Mouse (Mus musculus) adrenal gland, adult 2 months (tissue): Measurements from ENCODE around the gene Pycr2. TPM values are rescaled to one million over a fixed set of nuclear protein-coding genes. Genes with fewer than 3 reads are reported as not detected.
A peak's percentile ranks its signal among the peaks of the same experiment; 100 is the strongest.
"Not testable (repeated sequence)": the region's sequence is repeated elsewhere in the genome, so short reads cannot be mapped to it uniquely, and the experiment has no call there.

Source experiments
- DNase-seq: peaks from one replicate; pipeline ENCODE4 v3.0.0; 2021
- polyA plus RNA-seq: library from polyadenylated mRNA; depleted of rRNA; stranded (reverse); fragments of >200 nt; gene quantifications from 2 replicates; pipeline ENCODE4 v1.2.3, GENCODE M21; 2012
- total RNA-seq, 2 experiments: library from RNA; stranded (reverse); gene quantifications; 2 replicates each; pipeline ENCODE4 v1.2.3; 2021

Pycr2 gene
- total and polyA plus RNA-seq, 3 experiments = 24.1 to 80.7 (median 46.1) TPM

DNA sequence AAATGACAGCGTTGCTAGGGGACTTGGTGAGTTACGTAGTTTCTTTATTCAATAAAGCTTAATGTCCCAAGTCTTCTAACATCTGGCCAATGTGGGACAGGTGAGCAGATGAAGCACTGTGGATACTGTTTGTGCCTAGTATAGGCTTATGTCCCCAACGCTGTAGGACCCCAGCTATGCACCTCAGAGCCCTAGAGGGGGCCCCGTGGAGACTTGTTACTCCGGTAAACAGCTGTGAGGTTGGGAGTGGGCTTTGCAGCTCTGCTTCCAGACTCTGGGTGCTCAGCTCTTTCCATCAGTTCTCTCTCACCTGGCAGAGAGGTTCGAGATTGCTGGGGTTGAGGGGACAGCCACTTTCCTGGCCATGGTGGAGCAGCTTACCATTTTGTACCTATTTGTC is 1.2 kb downstream of the Pycr2 start:
- no peak for DNase-seq

DNA sequence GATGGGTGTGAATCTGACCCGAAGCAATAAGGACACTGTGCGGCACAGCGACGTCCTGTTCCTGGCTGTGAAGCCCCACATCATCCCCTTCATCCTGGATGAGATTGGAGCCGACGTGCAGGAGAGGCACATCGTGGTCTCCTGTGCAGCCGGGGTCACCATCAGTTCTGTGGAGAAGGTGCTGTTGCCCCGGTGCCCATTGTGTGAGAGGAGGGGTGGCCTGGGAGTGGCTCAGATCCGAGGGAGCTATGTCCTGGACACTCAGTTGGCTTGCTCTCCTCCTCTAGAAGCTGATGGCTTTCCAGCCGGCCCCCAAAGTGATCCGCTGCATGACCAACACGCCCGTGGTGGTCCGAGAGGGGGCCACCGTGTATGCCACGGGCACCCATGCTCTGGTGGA is 1.8 kb downstream of the Pycr2 start:
- no peak for DNase-seq

DNA sequence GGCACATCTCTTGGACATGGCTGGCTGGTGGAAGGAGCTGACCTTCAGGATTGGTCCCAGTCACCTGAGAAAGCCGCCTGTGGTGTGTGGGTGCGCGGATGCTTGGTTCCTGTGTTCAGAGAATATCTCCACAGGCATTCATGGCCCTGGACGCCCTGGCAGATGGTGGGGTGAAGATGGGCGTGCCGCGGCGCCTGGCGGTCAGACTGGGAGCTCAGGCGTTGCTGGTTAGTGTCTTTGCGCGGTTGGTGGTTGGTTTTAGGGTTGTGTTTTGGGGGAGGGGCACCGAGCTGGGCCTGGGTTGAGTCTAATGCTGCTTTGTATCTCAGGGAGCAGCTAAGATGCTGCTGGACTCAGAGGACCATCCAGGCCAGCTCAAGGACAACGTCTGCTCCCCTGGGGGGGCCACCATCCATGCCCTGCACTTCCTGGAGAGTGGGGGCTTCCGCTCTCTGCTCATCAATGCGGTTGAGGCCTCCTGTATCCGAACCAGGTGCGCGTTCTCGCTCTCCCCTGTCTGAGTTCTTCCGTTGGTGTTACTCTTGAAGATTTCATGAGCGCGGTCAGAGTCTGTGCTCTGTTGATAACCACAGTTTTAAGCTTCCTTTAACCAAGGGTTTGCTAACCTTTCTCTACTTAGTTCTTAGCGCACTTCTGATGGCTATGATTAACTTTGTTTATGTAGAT is 2.5 kb downstream of the Pycr2 start:
- no peak for DNase-seq

DNA sequence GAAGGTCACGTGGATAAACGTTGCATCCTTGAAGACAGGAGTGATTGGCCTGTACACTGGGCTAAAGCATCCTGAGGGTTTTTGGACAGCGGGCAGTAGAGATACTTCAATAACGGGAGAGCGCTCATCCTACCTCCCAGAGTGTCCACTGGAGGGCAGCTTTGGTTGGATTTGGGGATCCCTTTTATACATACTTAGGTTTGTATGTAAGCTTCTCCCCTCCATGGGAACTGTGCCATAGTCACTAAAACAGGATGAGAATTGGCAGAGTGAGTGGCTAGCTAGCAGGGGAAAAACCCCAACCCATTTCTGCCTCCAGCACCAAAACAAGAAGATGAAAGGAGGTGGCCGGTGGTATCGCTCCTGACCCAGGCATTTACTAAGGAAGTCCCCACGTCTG is 7.0 kb downstream of the Pycr2 start:
- DNase-seq = no peak

DNA sequence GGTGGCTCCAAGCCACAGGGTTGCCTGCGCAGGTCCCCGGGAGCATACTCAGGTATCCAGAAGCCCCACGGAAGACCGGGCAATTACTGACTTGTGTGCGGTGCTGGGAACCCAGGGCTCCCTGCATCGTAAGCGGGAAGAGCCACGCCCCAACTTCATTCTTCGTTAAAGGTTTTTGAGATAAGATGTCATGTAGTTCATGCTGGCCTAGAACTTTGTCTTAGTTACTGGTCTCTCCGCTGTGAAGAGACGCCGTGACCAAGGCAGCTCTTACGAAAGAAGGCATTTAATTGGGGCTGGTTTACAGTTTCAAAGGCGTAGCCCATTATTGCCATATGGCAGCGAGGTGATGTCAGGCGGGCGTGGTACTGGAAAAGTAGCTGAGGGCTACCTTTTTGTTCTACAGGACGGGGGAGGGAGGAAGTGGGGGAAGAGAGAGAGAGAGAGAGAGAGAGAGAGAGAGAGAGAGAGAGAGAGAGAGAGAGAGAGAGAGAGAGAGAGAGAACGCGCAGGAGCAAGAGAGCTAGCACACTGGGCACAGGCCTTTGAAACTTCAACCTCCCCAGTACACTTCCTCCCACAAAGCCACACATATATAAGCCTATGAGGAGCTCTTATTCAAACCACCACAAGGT is 7.7 kb downstream of the Pycr2 start:
- no peak for DNase-seq

DNA sequence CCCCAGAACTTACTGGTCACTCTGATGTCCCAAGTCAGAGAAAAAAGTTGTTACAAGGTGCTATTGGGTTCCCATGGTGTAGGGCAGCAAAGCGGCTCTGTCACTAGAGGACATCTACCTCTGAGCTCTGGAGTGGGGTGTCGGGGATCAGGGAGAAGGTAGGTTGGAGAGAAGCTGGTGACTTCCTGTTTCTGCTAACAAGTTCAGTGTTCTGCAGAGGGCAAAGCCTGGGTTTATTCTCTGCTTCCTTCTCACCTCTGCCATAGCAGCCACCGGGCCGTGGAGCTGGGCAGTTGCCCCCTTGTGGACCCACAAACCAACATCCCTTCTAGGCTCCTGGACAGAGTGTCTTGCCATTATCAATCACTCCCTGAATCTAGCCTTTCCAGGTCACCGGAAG is 8.7 kb downstream of the Pycr2 start:
- DNase-seq = no peak

DNA sequence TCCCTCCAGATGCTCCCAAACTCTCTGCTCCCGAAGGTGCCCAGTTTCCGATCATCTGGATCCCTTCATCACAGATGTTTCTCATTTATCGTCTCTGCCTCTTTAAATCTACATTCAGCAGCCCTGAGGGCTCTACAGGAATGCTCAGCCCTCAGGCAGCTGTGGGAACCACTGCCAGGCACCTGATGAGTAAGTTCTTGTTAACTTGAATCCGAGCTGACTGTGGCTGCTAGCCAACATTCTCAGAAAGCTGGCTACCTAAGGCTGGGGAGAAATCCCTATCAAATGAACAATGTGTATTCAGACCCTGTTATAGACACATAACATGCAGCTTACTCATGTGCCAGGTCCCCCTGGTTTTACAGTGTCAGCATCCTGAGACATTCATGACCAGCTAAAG is 9.7 kb downstream of the Pycr2 start:
- DNase-seq = no peak

DNA sequence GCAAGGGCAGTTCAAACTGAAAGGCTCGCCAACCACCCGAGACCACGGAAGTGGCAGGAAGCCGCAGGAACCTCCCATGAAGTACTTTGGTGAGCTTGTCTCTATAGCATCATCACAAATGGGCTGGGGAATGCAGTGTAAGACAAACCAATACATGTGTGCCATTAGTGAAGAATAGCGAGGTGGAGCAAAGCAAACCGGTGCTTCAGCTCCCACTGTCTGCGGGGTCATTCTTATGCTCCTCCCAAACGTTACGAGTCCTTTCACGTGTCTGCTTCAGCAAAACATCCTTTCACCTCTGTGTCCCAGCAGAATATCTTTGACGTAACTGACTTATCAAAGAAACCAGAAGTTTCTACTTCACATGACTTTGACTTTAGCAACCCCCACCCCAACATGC is 12.3 kb downstream of the Pycr2 start:
- DNase-seq = no peak

DNA sequence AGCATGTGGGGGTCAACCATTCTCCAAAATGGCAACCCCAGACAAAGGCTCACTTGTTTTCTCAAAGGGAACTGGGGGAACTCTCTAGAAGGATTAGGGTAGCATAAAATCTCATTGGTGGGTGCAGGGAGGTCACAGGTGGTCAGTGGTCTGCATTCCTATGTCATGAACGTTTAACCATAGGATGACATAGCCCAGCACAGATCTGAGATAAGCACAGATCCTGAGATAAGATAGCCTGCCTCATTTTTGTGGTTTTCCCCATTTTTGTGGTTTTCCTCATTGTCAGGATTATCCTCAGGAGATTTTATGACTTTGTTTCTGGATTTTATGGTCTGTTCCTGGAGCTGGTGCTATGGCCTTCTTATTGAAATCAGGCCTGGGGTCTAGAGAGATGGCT is 13.0 kb downstream of the Pycr2 start:
- DNase-seq = no peak

DNA sequence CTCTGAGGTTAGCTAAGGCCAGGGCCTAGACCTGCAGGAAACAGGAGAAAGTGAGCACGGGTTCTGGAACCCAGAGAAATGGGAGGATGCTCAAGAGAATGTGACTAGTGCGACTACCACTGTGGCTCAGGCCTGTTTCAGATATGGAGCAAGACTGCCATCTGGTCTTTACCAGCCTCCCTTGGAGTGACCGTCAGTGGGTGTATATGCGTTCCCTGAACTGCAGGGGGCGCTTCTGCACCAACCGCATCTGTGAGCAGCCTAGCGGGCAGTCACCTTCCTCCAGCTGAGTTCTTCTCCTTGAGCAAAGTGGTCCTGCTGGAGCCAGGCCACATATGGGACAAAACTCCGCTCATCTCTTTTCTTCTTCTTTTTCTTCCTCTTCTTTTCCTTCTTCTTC is 15.6 kb downstream of the Pycr2 start:
- DNase-seq = peak; percentile 50

DNA sequence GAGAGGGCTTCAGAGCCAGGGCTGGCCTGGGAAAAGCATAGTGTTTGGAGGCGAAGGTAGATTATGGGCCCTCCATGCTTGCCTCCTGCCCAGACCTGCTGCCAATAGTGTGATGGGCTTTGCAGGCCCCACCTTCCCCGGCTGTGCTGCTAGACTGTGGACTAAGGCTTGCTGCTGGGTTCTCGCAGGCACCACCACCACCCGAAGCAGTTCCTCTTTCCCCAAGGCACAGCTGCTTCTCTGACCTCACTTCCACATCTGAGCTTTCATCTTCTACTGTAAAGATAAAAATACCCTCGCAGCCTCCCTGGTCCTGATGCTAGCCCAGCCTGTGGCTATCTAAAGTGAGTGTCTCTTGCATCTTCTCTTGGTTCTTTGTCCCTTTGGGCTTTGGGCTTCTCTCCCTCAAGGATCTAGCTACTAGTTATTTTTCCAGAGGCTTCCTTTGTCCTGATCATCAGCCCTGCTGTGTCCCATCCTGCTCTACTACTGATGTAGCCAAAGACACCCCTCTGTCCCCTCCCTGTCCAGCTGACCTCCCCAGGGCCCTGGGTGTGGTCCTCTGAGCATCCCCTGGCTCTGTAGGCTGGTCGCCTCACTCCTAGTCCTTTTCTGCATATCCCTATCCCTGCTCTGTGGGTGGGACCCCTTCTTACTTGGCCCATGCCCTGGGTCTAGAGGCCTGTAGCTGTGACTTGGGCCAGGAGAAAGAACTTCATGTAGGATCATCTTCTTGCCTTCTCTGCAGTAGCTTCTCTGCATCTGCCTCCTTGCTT is 18.4 kb downstream of the Pycr2 start:
- no peak for DNase-seq

DNA sequence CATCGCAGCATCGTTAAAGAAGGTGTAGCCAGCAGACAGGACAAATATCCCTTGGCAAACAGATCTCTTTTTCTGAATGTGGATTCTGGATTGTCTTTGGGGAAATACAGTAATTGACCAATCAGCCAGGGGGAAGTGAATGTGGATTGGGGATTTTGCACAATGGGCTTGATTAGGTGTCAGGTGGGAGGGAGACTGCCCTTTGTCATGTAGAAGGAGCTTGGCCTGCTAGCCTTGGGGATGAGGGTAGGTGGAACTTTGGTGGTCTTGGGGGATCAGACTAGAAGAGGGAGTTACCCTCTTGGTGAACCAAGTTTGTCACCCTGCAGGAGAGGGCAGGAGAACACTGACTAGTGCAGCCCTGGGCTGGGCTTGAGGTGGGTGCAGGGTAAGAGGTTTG is 20.6 kb downstream of the Pycr2 start:
- DNase-seq = no peak

DNA sequence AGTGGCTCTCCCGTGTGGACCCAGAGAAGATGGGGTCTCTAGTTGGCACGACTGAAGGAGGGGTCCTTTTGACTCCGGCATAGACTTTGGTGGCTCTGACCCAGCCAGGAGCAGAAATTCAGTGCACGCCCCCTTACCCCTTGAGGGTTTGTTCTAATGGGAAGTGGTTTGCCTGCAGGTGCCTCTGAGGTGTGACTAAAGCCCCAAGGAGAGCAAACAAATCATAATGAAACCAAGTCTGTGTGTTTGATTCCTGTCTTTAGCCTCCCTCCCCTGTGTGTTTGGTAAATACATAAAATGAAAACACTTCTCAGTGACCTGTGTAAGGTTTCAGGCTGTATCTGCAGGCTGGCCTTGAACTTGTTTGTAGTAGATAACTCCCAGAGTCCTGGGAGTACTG is 22.2 kb downstream of the Pycr2 start:
- DNase-seq = no peak

DNA sequence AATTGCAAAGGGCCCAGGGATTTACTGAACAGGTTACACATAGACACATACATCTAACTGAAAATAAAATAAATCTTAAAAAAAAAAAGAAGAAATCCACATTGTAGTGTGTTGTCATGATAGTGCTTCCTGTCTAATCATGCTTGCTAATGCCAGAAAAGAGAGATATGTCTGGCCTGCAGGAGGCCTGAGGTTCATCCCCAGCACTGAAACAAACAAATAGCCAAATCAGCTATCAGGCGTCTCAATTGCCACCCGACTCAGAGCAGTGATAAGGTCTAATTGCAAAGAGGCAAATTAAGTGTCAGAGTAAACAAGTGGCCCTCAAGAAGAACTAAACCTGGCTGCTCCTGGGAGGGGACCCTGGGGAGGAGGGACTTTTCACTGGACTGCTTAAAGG is 25.5 kb downstream of the Pycr2 start:
- DNase-seq = no peak

DNA sequence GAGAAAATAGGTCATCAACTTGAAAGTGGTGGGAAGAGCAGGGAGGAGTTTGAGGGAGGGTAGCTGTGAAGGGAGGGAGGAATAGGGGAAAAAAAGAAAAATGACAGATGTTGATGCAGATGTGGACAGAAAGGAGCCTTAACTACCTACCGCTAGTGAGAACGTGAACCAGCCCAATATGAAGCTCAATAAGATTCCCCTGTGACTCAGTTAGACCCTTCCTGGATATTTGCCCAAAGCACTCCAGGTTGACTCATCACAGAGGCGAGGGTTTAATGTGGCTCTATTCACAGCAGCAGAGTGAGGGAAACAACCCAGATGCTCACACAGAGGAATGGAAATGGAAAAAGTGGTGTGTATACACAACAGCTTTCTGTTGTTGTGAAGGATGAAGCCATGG is 27.0 kb downstream of the Pycr2 start:
- no peak for DNase-seq

DNA sequence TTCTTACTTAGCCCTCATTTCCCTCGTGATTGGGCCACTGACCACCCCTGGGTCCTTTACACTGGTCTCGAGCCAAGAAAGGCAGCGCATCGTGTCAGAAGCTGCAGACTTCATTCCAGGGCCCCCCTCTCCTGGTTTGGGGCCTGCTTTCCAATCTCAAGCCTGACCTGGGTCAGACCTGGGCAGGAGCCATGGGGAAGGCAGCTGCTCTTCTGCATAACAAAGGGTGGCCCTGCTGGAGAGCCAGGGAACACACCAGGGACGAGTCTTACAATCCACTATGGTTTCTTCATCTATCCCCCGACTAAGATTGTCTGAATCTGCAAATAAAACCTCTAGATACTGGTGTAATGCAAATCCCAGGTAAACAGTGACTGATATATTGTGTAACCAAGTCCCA is 29.6 kb downstream of the Pycr2 start:
- no peak for DNase-seq

DNA sequence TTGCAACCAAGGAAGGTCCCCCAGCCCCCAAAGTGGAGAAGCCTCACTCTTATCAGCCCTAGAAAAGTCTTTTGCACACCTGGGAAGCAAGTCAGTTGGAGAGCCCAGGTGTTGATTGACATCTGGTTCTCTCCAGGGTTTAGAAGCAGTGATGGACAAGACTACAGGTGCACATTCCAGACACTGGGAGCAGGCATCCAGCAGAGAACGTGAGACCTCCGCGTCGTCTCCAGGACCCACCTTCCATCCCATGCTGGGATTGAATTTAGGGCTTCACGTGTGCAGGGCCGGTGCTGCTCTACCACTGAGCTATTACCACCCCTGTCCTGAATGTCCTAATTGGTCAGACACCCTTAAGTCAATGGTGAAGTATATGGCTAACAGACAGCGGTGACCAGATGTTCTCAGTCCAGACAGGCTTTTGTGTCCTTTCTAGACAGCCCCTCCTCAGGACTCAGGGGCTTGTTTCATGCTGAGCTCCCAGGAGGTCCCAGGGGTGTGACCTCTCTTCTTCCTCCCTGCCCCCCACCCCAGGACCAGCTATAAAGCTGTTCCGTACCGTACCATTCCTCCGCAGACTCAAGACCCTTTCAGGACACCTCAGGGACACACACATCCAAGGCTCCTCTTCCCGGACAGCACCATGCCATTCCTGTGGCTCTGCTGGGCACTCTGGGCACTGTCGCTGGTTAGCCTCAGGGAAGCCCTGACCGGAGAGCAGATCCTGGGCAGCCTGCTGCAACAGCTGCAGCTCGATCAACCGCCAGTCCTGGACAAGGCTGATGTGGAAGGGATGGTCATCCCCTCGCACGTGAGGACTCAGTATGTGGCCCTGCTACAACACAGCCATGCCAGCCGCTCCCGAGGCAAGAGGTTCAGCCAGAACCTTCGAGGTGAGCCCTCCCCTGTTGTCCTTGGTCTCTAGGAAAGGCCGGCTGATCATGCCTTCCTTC is 30.6 kb downstream of the Pycr2 start, which contains the start of gene Lefty1:
Lefty1 (plus strand) TSS at position 556 of the 953 bp plus-strand sequence.
- DNase-seq = no peak

DNA sequence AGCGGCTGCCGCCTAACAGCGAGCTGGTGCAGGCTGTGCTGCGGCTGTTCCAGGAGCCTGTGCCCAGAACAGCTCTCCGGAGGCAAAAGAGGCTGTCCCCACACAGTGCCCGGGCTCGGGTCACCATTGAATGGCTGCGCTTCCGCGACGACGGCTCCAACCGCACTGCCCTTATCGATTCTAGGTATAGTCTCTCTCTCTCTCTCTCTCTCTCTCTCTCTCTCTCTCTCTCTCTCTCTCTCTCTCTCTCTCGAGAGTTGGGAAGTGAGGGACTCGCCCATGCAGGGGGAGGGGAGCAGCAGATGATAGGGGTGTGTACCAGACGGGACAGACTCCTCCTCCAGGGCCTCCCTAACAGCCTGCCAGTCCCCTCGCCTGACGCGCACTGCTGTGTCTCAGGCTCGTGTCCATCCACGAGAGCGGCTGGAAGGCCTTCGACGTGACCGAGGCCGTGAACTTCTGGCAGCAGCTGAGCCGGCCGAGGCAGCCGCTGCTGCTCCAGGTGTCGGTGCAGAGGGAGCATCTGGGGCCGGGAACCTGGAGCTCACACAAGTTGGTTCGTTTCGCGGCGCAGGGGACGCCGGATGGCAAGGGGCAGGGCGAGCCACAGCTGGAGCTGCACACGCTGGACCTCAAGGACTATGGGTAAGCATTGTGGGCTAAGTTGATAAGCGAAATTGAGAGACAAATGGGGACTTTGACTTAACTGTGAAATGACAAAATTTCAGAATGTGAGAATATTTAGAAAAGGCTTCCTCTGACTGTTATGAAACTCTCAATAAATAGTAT is 32.7 kb downstream of the Pycr2 start:
- DNase-seq = peak; percentile 84

DNA sequence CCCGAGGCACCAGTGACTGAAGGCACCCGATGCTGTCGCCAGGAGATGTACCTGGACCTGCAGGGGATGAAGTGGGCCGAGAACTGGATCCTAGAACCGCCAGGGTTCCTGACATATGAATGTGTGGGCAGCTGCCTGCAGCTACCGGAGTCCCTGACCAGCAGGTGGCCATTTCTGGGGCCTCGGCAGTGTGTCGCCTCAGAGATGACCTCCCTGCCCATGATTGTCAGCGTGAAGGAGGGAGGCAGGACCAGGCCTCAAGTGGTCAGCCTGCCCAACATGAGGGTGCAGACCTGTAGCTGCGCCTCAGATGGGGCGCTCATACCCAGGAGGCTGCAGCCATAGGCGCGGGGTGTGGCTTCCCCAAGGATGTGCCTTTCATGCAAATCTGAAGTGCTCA is 33.5 kb downstream of the Pycr2 start:
- not testable (repeated sequence) for DNase-seq

DNA sequence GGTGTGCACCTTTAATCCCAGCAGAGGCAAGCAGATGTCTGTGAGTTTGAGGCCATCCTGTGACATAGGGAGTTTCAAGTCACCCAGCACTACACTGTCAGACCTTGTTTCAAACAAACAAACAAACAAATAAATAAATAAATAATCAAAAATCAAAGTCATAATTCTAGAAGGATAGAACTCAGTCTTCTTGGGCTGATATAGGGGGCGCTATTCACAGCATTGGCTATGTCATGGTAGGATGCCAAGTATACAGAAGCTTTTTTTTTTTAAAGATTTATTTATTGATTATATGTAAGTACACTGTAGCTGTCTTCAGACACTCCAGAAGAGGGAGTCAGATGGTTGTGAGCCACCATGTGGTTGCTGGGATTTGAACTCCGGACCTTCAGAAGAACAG is 34.7 kb downstream of the Pycr2 start:
- DNase-seq = not testable (repeated sequence)

DNA sequence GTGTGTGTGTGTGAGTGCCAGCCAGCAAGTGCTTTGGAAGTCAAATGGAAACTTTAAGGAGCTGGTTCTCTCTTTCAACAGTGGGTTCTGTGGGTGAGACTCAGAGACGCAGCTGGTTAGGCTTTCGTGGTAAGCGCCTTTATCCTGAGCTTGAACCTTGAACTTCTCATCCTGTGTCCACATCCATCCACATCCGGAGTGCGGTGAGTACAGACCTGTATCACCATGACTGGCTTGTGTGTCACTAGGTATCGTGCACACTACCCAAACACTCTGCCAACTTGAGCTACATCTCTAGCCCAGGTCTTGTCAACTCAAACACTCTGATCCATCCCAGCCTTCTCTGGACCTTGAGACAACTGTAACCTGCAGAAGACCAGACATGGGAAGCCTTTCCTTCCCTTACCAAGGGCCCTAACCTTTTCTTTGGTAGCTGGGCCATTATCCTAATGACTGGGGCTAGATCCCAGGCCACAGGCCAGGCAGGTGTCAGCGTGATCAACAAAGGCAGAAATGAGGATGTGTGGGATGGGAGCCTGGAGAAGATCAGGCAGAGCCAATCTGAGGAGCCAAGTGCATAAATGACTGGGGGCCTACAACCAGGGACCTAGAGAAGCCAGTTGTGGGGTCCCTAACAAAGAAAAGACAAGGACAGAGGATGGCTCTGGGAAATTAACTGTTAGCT is 36.8 kb downstream of the Pycr2 start:
- DNase-seq = no peak
